Mouse (Mus musculus) ES-E14 (cell line): ENCODE measurements around the gene Npdc1.

ENCODE experiments used
- CHD2 ChIP-seq: IDR thresholded peaks from 2 replicates; pipeline ENCODE4 v1.6.1; 2014; ENCODE audit warnings: mild to moderate bottlenecking, low read depth, low read length, inconsistent platforms
- MAFK ChIP-seq: IDR thresholded peaks from 2 replicates; pipeline ENCODE4 v1.6.1; 2014; ENCODE audit warnings: mild to moderate bottlenecking, low read depth, low read length, inconsistent platforms; ENCODE audit not compliant: insufficient read depth
- ZC3H11A ChIP-seq: IDR thresholded peaks from 2 replicates; pipeline ENCODE4 v1.6.1; 2012; ENCODE audit warnings: low read depth, mild to moderate bottlenecking, inconsistent platforms, low read length, borderline replicate concordance

- no peak for TF ChIP-seq CHD2
- TF ChIP-seq MAFK: no peak
- no peak for TF ChIP-seq ZC3H11A
Observed at GRCm38 (mm10) chr2:25434292-25434691, 35.1 kb downstream of the Npdc1 start.
